Mouse (Mus musculus): Measurements from ENCODE around the gene Psmb11.

Gene Psmb11

DNA sequence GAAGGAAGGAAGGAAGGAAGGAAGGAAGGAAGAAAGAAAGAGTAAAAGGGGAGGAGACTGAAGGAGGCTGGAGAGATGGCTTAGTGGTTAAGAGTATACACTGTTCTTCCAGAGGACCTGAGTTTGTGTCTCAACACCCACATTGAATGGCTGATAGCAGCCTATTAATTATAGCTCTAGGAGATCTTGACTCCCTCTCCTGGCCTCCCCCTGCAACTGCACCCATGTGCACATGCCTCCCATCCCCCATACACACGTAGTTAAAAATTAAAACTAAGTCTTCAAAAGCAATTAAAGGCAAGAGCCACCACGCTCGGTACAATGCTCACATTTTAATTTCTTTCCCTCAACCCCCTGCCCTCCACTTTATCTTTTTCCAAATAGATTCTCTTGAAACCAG, 27.2 kb upstream of the Psmb11 start:
- no peak for TF ChIP-seq GATA4 (IDR thresholded peaks at IDR 0.05; ENCODE audit: insufficient replicate concordance, low read length)

DNA sequence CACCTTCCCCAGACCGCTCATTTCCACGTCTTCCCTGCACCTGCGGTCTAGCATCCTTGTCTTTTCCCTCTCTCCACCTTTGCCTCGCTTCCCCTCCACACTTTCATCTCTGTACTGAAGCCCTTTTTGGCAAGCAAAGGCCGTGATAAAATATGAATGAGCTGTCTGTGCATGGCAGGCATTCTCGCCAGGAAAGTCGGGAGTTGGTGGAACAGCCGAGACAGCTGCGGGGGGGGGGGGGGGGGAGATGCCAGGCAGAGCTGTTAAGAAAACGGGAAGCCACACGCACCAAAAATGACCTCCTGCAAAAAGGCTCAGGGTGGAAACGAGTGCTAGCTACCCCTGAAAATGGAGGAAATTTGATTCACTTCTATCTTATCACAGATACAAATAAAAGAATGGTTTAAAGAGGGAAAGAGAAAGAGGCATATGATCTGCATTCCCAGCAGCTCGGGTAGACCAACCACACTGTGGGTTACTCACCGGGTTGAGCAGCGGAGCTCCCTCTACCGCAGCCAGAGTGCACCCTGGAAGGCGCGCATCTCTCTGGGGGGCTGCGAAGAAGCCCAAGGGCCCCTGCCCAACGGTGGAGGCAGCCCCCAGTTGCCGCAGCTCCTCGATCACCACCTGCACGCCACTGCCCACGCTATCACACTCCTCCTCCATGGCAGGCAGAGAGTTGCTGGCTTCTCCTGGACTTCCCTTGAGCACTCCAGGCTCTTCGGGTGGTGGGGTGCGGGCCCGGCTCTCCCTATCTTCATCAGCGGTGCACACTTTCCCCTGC, 26.4 kb upstream of the Psmb11 start:
- no peak for TF ChIP-seq GATA4 (IDR thresholded peaks at IDR 0.05; ENCODE audit: insufficient replicate concordance, low read length)

DNA sequence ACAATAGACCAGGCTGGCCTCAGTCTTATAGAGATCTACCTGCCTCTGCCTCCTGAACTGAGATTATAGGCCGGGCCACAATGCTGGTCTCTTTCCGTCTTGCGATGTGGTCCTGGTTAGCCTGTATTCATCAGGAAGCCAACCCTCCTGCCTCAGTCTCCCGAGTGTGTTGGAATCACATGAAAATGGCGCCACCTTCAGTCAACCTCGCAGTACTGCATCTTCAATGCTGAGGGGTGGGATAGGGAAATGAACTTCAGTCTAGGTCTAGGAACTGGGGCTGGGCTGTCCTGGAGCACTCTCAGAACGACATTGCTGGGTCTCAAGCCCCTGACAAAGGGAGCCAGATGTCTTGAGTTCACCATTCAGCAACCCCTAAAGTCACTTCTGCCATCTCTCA, 24.1 kb upstream of the Psmb11 start:
- TF ChIP-seq GATA4 (IDR thresholded peaks at IDR 0.05; ENCODE audit: insufficient replicate concordance, low read length), result no peak

DNA sequence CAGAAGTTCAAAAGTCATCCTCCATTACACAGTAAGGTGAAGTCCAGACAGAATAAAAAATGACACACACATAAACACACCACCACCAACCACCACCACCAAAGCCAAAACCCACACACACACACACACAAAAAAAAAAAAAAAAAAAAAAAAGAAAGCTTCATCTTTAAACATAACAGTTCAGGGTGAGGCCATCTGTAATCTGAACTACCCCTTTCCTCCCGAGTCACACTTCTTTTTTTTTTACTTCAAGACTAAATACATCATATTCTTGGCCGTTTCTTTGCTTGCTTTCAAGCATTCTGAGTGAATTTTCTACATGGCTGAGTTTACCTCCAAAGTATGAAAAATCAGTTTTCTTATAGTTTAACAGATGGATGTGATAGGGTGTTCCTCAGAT, 19.6 kb upstream of the Psmb11 start:
- TF ChIP-seq GATA4 (IDR thresholded peaks at IDR 0.05; ENCODE audit: insufficient replicate concordance, low read length), result no peak

DNA sequence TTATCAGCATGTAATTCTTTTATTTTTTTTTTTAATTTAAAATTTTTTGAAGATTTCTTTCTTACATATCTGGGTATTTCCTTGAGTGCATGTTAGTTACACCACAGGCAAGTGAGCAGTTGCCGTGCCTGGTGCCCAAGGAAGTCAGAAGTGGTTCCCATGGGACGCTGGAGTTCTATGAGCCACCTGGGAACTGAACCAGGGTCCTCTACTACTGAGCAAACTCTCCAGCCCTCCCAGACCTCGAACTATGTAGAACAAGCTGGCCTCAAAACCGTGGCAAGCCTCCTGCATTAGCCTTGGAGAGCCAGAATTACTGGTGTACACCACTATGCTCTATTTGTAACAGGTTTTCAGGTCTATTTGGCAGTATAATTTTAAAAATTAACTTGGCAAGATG, 18.6 kb upstream of the Psmb11 start:
- no peak for TF ChIP-seq GATA4 (IDR thresholded peaks at IDR 0.05; ENCODE audit: insufficient replicate concordance, low read length)

DNA sequence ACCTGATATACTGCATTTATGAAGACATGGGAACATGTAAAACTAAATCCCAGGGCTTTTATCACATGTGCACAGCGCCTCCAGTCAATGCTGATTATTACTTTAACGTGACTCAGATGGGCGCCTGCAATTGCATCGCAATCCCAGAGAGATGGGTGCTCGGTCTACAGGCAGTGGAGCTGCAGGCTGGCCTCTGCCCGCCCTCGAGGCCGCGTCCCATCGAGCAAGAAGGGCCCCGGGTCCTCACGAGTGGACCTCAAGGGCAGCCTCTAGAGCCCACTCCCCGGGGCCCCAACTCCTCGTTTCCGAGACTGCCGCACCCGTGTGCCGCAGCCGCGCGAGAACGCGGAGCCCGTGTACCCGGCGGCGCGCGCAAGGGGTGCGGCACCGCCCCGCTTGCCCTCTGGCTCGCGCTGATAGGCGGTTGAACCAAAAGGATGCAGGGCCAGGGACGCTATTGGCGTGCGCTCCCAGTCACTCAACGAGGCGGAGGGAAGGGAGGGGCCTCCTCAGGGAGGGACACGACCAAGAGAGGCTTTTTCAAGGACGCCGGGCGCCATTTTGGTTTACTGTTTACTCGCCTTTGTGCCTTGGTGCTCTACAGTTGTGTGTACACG, 18.1 kb upstream of the Psmb11 start:
- TF ChIP-seq GATA4 (IDR thresholded peaks at IDR 0.05; ENCODE audit: insufficient replicate concordance, low read length), result no peak; the same call in 1 of the 2 replicates

DNA sequence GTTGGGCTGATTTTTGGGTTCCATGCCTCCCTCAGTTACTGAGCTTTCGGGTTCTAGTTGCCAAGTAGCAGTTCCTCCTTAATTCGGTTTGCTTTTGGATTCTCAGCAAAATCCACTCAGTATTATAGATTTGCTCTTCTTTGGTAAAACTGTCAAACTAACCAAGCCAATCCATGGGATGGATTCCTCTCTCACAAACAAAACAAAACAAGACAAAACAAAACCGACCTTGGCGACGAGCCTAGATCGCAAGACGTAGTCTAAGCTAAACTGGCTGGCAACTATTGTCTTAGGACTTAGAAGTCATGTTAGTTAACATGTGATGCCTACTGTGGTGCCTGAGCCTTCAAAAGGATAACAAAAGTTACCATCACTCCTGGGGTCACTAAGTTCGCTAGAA, 17.5 kb upstream of the Psmb11 start:
- TF ChIP-seq GATA4 (IDR thresholded peaks at IDR 0.05; ENCODE audit: insufficient replicate concordance, low read length), result no peak

DNA sequence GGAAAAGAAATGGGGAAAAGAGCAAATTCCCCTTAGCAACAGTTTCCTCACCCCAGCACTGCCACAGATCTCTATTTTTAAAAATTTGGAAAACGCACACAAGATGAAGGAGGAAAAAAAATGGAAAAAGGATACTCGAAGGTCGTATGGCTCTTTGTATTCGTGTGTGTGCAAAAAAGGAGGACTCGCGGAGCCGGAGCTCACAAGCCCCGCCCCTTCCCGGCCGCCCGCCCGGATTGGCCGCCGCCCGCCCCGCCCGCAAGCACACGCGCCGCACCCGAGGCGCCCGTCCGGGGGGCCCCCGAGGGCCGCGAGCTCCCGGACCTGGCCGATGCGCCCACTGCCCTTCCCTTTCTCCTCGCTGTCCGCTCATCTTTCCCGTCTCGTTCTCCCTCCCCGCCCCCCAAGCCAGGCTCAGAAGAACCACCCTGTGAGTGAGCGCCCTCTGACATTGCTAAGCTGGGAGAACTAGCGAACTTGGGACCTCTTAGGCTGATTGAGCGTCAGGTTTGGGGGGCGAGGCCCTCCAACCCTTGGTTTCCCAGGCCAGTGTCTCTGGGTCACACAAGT, 15.4 kb upstream of the Psmb11 start, which contains the start of gene 4931414P19Rik:
4931414P19Rik (minus strand) TSS at position 242 of the 570 bp plus-strand sequence.
- no peak for TF ChIP-seq GATA4 (IDR thresholded peaks at IDR 0.05; ENCODE audit: insufficient replicate concordance, low read length)

DNA sequence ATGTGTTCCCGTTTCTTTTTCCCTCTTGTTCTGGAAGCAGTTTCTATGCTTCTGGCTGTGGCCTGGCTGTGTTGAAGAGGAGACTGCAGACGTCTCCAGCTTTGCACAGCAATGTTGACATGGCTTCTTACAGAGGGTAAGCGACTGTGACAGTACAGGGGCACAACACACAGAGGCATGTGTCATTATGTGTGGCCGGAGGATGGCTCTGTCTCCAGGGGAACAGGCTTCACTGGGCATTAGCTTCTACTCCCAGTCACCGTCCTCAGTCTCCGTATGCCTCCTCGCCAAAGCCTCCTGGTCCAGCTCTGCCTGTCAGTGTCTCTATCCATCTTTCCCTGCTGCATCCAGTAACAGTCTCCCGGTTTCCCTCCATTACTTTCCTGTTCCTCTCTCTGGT, 14.0 kb upstream of the Psmb11 start:
- TF ChIP-seq GATA4 (IDR thresholded peaks at IDR 0.05; ENCODE audit: insufficient replicate concordance, low read length), result no peak

DNA sequence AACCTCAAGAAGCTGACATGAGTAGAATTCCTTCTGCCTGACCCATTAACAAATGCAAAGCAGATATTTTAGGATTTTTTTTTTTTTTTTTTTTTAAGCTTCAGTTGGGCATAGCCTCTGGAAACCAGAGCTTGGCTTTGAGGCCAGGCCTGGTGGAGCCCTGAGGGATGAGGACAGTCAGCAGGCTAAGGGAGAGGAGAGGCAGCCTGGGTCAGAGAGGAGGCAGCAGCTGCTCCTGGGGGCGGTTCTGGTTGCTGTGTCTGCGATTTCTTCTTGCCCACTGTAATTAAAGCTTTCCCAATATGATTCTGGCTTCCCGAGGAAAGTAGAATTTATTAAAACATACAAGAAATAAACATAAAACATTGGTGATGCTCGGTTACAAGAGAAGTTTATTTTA, 12.0 kb upstream of the Psmb11 start:
- TF ChIP-seq GATA4 (IDR thresholded peaks at IDR 0.05; ENCODE audit: insufficient replicate concordance, low read length), result no peak

DNA sequence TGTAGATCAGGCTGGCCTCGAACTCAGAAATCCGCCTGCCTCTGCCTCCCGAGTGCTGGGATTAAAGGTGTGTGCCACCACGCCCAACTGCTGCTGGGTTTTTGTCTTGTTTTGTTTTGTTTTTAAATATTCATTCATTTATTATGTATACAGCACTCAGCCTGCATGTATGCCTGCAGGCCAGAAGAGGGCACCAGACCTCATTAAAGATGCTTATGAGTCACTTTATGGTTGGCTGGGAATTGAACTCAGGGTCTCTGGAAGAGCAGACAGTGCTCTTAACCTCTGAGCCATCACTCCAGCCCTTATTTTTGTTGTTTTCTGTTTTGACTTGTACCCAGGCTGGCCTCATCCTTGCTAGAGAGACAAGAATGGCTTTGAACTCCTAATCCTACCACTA, 11.3 kb upstream of the Psmb11 start:
- TF ChIP-seq GATA4 (IDR thresholded peaks at IDR 0.05; ENCODE audit: insufficient replicate concordance, low read length), result no peak

DNA sequence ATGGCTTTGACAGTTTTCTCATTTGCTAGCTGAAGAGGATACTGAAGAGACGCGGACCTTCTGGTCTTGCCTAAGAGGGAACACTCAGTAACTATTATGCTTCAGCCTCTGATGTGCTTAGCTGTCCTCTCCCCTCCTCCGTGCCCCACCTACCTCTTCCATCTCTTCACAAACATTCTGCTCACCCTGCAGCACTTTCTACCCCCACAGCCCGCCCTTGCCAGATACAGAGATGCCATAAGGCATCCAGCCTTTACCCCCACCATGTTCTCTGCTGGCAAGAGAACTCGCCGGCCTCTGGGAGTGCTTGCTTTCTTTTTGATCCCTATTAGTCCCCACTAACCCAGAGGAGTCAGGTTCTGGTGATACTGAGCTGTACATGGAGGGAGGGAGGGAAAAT, 10.6 kb upstream of the Psmb11 start:
- TF ChIP-seq GATA4 (IDR thresholded peaks at IDR 0.05; ENCODE audit: insufficient replicate concordance, low read length), result no peak

DNA sequence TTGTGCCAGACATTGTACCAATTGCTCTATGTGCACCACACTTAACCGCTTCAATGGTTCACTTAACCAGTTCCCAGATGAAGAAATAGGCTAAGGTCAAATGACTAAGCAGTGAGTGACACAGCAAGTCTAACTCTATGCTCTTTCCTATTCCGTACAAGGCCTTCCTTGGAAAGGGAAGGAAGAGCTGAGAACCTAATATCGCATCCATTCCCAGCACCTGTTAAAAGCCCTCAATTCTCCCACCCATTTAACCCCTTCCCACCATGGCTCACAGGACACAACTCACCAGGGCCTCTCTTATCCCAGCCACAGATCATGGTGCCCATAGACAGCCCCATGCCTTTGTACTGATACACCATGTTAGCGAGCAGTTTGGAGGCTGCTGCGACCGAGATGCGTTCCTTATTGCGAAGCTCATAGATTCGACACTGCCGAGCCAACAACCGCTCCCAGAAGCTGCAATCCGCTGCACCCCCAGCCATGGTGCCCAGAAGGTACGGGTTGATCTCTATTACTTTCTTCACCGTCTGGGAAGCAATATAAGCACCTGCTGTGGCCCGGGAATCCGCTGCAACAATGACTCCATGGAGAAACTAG, 4.9 kb upstream of the Psmb11 start:
- TF ChIP-seq GATA4 (IDR thresholded peaks at IDR 0.05; ENCODE audit: insufficient replicate concordance, low read length), result no peak

DNA sequence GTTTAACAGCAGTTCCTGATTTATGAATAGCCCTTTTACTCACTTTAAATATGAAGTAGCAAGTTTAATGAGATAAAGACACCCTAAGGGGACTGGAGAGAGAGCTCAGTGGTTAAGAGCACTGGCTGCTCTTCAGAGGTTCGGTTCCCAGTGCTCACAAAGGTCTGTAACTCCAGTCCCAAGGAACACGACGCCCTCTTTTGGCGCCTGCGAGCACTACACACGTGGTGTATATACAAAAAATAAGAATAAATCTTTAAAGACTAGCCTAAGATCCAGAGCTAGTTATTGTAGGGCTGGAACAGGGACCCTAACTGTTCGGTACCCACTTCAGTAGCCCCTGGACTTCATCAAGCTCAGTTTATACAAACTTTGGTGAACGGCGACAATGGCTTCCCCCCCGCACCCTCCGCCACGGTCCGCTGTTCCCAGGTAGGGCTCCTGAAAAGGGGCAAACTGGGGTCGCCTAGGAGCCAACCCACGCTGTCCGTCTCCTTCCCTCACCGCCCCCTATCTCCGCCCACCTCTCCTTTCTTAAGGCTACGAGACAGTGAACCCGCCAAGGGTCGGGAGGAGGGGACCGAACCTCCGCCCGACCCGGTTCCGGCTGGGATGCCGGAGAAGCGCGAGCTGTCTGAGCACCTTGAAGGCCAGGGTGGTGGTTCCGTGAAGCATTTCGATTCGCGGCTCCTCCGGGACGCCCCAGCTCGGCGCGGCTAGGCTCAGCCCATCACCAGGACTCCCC, 3.9 kb upstream of the Psmb11 start:
- TF ChIP-seq GATA4 (IDR thresholded peaks at IDR 0.05; ENCODE audit: insufficient replicate concordance, low read length), result no peak

DNA sequence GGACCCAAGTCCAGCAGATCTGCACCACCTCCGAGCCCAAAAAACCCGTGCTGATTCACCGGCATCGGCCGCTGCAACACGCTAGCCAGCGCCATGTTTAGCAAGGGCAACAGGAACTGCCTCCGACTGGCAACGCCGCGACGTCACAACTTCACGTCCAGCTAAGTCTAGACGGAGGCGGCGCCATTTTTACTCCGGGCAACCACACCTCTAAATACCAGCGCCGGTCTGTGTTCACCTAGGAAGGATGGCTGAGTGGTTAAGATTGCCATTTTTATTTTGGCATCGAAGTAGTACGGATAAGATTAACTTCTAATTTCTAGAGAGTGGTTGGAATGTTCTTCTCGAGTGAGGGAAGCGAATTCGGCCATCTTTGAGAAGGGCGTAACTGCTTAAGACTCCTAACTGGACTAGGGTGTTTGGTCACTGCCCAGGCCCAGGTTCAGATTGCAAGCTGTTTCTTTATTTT, 3.3 kb upstream of the Psmb11 start, which contains the start of gene Psmb5:
Psmb5 (minus strand) TSS at position 126 of the 469 bp plus-strand sequence.
- no peak for TF ChIP-seq GATA4 (IDR thresholded peaks at IDR 0.05; ENCODE audit: insufficient replicate concordance, low read length)
